Mouse (Mus musculus): ENCODE data around the gene Aire. TPM values are rescaled to one million over a fixed set of nuclear protein-coding genes. Genes with fewer than 3 reads are reported as not detected.
"Not testable (repeated sequence)": the region's sequence is repeated elsewhere in the genome, so short reads cannot be mapped to it uniquely, and the experiment has no call there.

Gene Aire
- total RNA-seq, 2 experiments from 2014 or later = not detected

- DNase-seq = peak in 1 of 2 experiments; percentile 41
- intact Hi-C loops (cut with DNase I) = no loop called here
Measured at GRCm38 (mm10) chr10:78054633-78055565, 11.5 kb upstream of the Aire start.

- intact Hi-C loops (cut with DNase I) = no loop called here
Measured at GRCm38 (mm10) chr10:78049519-78050035, 6.2 kb upstream of the Aire start.

GRCm38 (mm10) chr10:78048061-78048730 lies 4.8 kb upstream of the Aire start:
- no peak for DNase-seq
- intact Hi-C loops (cut with DNase I) = no loop called here

More at GRCm38 (mm10) chr10:78049519-78050035, 6.2 kb upstream of the Aire start:
- DNase-seq = no peak

GRCm38 (mm10) chr10:78046388-78046787 lies 3.0 kb upstream of the Aire start:
- no peak for DNase-seq
- intact Hi-C loops (cut with DNase I) = no loop called here

GRCm38 (mm10) chr10:78044531-78044930 lies 1.1 kb upstream of the Aire start:
- no peak for DNase-seq
- intact Hi-C loops (cut with DNase I) = no loop called here

- intact Hi-C loops (cut with DNase I) = no loop called here
- no peak for DNase-seq
Measured at GRCm38 (mm10) chr10:78042697-78043405, 559 bp downstream of the Aire start.

- no peak for DNase-seq
Measured at GRCm38 (mm10) chr10:78042096-78042495, 1.3 kb downstream of the Aire start.

GRCm38 (mm10) chr10:78041647-78042046 lies 1.8 kb downstream of the Aire start, which contains the start of gene Dnmt3l:
Dnmt3l (plus strand) TSS chr10:78041947.
- intact Hi-C loops (cut with DNase I) = no loop called here
- no peak for DNase-seq

More at GRCm38 (mm10) chr10:78042096-78042495, 1.3 kb downstream of the Aire start:
- intact Hi-C loops (cut with DNase I) = no loop called here

GRCm38 (mm10) chr10:78037139-78037538 lies 6.3 kb downstream of the Aire start:
- no peak for DNase-seq
- intact Hi-C loops (cut with DNase I) = no loop called here

GRCm38 (mm10) chr10:78031987-78032386 lies 11.4 kb downstream of the Aire start:
- intact Hi-C loops (cut with DNase I) = no loop called here
- DNase-seq = no peak

GRCm38 (mm10) chr10:78029080-78029479 lies 14.3 kb downstream of the Aire start:
- DNase-seq = no peak
- intact Hi-C loops (cut with DNase I) = loop anchor here (5.0 kb wide), 2 partner anchors 38 to 133 kb away; partner anchors contain the start of gene Icosl

GRCm38 (mm10) chr10:78028129-78028528 lies 15.3 kb downstream of the Aire start:
- intact Hi-C loops (cut with DNase I) = loop anchor here (5.0 kb wide), 2 partner anchors 39 to 134 kb away; partner anchors contain the start of gene Icosl
- peak; percentile 70 to 80 for DNase-seq

- intact Hi-C loops (cut with DNase I) = loop anchor here (5.0 kb wide), 2 partner anchors 42 to 137 kb away; partner anchors contain the start of gene Icosl
- DNase-seq = not testable (repeated sequence)
Measured at GRCm38 (mm10) chr10:78025453-78025852, 18.0 kb downstream of the Aire start.

GRCm38 (mm10) chr10:78019984-78020383 lies 23.4 kb downstream of the Aire start:
- DNase-seq; intact Hi-C loops (cut with DNase I): not testable (repeated sequence)

GRCm38 (mm10) chr10:78019291-78019690 lies 24.1 kb downstream of the Aire start:
- intact Hi-C loops (cut with DNase I) = no loop called here
- DNase-seq = no peak

GRCm38 (mm10) chr10:78018797-78019203 lies 24.6 kb downstream of the Aire start:
- peak; percentile 81 to 85 for DNase-seq
- intact Hi-C loops (cut with DNase I) = no loop called here

- no peak for DNase-seq
- intact Hi-C loops (cut with DNase I) = no loop called here
Measured at GRCm38 (mm10) chr10:78016366-78016765, 27.0 kb downstream of the Aire start.

- intact Hi-C loops (cut with DNase I) = no loop called here
- DNase-seq = no peak
Measured at GRCm38 (mm10) chr10:78015489-78015888, 27.9 kb downstream of the Aire start.

GRCm38 (mm10) chr10:78012661-78013495 lies 30.5 kb downstream of the Aire start:
- intact Hi-C loops (cut with DNase I) = no loop called here
- no peak for DNase-seq

Data from heart, postnatal 36 days (tissue).